Mouse (Mus musculus) ES-Bruce4 (cell line): ENCODE measurements around the gene Larp1.
A peak's percentile ranks its signal among the peaks of the same experiment; 100 is the strongest.
"Not testable (repeated sequence)": the region's sequence is repeated elsewhere in the genome, so short reads cannot be mapped to it uniquely, and the experiment has no call there.

Experiments used
- CTCF ChIP-seq: IDR thresholded peaks from one replicate; pipeline ENCODE4 v1.8.1; 2011; ENCODE audit warnings: low read depth, low read length
- EP300 ChIP-seq: IDR thresholded peaks from 2 replicates; pipeline ENCODE4 v1.6.1; 2011; ENCODE audit warnings: low read depth, low read length; ENCODE audit not compliant: insufficient read depth
- POLR2A ChIP-seq: IDR thresholded peaks from one replicate; pipeline ENCODE4 v1.8.1; 2011; ENCODE audit warnings: low read length; ENCODE audit not compliant: insufficient read depth

DNA sequence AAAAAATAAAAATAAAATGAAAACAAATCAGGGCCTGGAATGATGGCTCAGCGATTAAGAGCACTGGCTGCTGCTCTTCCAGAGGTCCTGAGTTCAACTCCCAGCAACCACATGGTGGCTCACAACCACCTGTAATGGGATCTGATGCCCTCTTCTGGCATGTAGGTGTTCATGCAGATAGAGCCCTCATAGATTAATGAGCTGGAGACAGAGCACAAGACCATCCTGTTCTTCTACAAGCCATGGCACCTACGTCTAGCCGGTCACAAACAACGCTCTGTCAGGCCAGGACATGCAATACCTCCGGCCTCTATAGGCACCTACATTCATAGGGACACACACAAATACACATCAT, 89.5 kb downstream of the Larp1 start:
- peak; percentile 35 for TF ChIP-seq CTCF
- TF ChIP-seq EP300, POLR2A: not testable (repeated sequence)
